Mouse (Mus musculus) left cerebral cortex, postnatal 10 days (tissue): Measurements from ENCODE around the gene Arxes1. TPM values are rescaled to one million over a fixed set of nuclear protein-coding genes. Genes with fewer than 3 reads are reported as not detected.
"Not testable (repeated sequence)": the region's sequence is repeated elsewhere in the genome, so short reads cannot be mapped to it uniquely, and the experiment has no call there.

Experiments used
- DNase-seq, 2 experiments: peaks; one replicate each; pipeline ENCODE4 v3.0.0; 2021 to 2022; ENCODE audit warnings: low spot score in 2 of 2, mixed read lengths in 1 of 2; ENCODE audit errors: extremely low spot score in 1 of 2
- intact Hi-C: fragments of 180-260 bp; cut with DNase I; formaldehyde crosslinking; loops from one replicate; pipeline ENCODE4 v1.15.1; 2025
- total RNA-seq, 2 experiments: library from RNA; stranded (reverse); gene quantifications; 2 replicates each; pipeline ENCODE4 v1.2.3; 2021

Arxes1 gene
- 100 to 1,000 TPM in 1 of 2 experiments, 10 to 100 TPM in 1; 85.8 to 109 TPM for total RNA-seq

DNA sequence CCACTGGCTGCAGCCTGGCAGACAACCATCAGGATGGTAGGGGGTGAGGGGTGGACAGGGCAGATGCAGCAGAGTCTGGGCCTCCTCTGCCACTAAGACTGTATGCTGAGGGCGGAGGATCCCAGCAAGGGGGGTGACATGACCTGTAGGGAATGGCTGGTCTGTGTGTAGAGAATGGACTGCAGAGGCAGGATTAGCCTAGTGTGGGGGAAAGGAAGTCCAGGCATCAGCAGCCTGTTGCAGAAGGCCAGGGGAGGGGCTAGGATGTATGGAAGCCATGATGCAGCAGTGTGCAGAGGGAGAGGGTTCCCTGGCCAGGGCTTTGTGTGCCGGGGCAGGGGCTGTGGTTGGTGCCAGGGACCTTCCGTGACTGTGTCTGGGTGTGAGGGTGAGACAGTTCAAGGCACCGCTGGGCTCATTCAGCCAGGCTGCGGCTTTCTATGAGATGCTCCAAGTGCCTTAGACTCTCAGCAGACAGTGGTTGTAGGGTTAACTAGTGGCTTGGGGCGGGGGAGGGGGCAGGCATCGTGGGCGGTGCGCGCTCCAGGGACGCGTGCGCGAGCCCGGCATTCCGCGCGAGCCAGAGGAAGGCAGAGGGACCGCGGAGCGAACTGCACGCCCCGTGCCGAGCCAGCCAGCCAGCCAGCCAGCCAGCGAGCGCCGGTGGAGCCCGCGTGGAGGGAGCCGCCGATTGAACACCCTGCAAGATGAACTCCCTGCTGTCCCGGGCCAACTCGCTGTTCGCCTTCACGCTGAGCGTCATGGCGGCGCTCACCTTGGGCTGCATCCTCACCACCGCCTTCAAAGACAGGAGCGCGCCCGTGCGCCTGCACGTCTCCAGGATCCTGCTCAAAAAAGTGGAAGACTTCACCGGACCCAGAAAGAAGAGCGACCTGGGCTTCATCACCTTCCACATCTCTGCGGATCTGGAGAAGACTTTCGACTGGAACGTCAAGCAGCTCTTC lies at the start of gene Arxes1:
Gene Arxes1 (plus strand): TSS at position 569 of the 965 bp plus-strand sequence.
- DNase-seq: peak in 1 of 2 experiments; percentile 26
- intact Hi-C loops: loop anchor here (5.0 kb wide), 1 partner anchor 36 kb away; no protein-coding TSS in a partner anchor

DNA sequence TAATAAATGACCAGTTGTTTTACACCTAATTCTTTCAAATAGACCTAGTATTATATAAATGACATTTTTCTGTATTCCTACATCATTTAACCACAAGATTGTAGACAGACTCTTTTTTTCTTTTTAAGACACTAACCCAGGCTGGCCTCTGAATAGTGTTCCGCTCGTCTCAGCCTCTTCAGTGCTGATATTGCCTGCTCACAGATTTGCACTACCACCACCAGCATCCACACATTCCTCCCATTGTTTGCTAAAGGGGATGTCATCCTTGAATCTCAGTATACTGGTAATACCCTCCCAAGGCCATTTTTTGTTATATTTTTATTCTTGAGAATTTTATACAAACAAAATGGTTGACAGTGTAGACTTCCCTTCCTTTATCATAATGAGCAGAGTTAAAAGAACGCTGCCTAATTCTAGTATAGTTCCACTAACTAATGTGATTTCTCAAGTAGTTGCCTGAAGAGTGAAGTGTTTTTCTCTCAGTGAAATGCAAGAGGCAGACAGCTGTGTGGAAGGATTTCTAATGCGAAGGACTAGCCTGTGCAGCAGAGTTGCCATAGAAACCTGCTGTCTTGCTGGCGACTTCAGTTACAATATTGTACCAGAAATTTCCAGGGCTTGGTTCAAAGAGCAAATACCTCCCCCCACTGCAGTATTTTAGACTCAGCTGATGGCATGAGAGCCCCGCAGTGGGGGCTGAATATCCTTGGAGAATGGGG lies 48.5 kb upstream of the Arxes1 start:
- intact Hi-C loops: no loop called here
- DNase-seq: peak in 1 of 2 experiments; percentile 36

DNA sequence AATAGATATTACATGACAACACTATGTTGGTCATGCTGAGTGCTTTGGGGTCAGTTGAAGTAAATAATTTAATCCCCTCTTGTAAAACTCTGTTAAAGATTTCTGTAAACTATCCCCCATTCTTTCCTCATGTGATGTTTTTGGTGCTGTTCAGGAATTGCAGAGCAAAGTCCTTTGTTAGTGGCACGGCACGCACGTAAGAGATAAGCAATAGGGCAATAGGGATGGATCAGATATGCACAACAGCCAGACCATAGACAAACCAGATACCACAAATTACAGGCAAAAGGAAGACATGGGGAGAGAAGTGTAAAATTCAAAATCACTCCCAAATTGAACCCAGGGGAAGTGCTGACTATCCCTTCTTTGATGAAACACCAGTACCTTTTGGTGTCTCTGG lies 46.9 kb upstream of the Arxes1 start:
- intact Hi-C loops: no loop called here
- DNase-seq: no peak

DNA sequence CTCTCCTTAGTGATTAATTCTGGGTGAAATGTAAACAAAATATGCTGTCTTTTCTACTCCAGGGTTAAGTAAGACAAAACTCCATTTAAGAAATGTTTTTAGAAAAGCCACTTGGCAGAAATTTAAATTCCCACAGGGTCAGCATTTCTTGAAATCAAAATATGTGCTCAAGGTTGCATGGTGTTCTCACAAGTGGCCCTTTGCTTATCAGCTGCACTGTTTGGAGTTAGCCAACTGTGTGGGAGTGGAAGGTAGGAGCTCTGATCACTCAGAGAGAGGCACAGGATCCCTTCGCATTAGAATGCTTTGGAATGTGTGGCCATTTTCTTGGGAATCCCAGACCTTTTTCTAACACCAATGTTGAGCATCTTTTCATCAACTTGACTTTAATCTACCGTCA lies 42.5 kb upstream of the Arxes1 start:
- intact Hi-C loops: no loop called here
- no peak for DNase-seq

DNA sequence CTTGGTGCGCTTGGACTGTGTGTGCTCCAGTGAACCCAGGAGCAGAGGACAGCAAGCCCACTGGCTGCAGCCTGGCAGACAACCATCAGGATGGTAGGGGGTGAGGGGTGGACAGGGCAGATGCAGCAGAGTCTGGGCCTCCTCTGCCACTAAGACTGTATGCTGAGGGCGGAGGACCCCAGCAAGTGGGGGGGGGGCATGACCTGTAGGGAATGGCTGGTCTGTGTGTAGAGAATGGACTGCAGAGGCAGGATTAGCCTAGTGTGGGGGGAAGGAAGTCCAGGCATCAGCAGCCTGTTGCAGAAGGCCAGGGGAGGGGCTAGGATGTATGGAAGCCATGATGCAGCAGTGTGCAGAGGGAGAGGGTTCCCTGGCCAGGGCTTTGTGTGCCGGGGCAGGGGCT lies 40.0 kb upstream of the Arxes1 start:
- DNase-seq, intact Hi-C loops: not testable (repeated sequence)

DNA sequence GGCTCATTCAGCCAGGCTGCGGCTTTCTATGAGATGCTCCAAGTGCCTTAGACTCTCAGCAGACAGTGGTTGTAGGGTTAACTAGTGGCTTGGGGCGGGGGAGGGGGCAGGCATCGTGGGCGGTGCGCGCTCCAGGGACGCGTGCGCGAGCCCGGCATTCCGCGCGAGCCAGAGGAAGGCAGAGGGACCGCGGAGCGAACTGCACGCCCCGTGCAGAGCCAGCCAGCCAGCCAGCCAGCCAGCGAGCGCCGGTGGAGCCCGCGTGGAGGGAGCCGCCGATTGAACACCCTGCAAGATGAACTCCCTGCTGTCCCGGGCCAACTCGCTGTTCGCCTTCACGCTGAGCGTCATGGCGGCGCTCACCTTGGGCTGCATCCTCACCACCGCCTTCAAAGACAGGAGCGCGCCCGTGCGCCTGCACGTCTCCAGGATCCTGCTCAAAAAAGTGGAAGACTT lies 39.5 kb upstream of the Arxes1 start, which contains the start of gene Arxes2:
Gene Arxes2 (plus strand): TSS at position 161 of the 456 bp plus-strand sequence.
- intact Hi-C loops: not testable (repeated sequence)
- DNase-seq: peak in 1 of 2 experiments; percentile 31

DNA sequence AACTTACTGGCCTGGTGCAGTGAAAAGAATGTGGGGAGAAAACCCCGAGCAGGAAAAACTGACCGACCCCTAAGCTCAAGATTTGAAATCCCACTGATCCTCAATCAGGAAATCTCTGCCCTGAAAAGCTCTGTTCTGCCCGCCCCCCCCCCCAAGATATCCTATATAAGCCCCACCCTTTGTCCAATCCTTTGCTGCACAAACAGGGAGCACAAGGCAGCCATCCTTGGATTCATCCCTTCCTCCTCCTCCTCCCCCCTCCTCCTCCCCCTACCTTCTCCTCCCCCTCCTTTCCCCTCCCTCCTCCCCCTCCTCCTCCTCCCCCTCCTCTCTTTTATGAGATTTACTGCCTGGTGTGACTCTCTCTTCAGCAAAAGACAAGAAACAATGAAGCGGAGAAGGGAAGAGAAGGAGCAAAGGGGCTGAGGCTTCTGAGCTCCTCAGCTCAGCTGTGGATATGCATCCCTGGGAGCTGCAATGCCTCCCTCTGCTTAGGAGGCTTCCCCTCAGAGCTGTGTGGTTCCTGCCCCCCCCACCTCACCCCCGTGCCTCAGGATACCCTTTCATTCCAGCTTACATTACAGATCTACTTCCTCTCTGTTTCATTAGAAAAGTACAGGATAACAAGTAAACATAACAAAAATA lies 25.8 kb upstream of the Arxes1 start:
- DNase-seq: no peak
- intact Hi-C loops: no loop called here

DNA sequence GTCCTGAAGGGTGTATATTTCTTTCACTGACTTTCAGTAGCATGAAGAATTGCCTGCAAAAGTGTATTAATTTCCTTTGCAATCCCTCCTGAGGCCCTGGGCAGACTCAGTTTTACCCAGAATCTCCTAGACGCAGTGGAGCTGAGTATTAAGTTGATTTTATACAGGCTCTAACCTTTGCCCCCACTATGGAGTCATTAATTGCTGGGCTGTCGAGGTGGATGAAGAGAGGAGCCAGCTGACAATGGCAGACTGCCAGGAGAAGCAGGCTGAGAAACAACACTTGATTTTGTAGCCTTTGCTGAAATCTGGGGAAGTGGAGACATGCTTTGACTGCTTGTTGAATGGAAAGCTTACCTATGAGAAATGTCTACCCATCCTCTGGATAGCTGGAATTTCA lies 18.8 kb upstream of the Arxes1 start:
- intact Hi-C loops: no loop called here
- peak in 1 of 2 experiments; percentile 16 for DNase-seq

DNA sequence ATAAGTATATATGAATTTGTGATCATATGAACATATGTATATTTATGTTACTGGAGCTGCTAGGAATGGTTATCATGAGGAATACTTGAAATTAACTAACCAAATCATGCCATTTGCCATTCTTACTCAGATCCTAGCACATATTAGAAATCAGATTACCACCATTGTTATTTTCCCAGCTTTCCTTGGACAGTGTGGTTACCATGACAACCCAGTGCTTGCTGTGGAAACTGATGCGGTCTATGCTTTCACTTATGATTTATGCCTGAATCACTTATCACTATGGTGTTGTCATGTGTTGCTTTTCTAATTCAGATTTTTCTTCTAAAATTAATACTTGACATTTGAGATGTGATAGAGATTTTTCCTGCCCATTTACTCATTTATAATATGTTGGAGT lies 2.8 kb upstream of the Arxes1 start:
- intact Hi-C loops: loop anchor here (5.0 kb wide), 1 partner anchor 33 kb away; no protein-coding TSS in a partner anchor

DNA sequence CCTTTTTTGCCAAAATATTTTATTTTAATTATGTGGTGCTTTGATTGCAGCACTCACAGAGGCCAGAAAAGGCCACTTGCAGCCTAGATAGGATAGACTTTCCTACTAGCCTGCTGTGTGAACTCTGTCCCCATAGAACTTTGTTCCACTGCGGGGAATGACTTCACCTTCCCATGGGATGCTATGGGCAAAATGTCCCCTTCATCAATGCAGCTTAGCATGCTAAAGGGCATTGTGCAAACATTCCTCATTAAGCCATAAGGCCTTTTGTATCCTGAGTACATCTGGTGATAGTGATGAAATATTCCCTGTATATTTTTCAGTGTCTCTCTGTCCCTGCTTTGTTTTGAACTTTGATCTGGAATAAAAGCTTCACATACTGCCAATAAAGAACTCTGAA lies 10.6 kb downstream of the Arxes1 start:
- intact Hi-C loops: no loop called here

More for the DNA sequence above, 2.8 kb upstream of the Arxes1 start:
- no peak for DNase-seq

DNA sequence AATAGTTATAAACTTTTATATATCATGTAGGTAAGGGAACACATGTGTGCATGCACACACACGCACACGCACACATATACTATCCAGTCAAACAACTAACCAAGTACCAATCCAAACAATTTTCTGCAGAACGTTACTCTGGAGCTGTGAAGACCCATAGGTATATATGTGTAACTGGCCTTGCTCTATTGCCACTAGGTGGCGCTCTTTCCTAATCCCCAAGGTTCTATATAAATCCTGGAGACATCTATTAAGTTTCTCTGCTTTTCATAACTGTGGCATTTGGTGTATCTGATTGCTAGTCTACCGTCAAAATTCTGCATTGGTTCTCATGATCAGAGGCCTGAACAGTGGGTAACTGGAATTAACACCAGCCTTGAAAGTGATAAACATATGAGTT lies 14.4 kb downstream of the Arxes1 start:
- intact Hi-C loops: loop anchor here (2.0 kb wide), 1 partner anchor 61 kb away; no protein-coding TSS in a partner anchor
- peak; percentile 43 to 65 for DNase-seq

More for the DNA sequence above, 10.6 kb downstream of the Arxes1 start:
- DNase-seq: no peak

DNA sequence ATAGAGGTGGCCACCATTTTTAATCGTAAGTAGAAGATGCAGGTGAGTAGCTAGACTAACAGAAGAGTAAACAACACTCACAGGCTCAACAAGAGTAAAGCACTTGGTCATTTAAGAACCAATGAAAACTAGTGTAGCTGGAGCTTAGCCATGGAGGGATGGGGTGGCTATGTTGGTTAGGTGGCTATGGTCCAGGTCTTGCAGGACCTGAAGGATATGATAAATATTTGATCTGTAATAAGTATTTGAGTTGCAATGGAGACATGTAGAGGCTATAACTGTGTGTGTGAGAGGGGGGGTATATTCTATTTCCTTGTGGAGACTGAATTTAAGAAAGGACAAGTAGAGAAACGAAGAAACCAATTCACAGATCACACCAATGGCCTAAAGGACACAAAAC lies 18.1 kb downstream of the Arxes1 start:
- no peak for DNase-seq
- intact Hi-C loops: no loop called here

DNA sequence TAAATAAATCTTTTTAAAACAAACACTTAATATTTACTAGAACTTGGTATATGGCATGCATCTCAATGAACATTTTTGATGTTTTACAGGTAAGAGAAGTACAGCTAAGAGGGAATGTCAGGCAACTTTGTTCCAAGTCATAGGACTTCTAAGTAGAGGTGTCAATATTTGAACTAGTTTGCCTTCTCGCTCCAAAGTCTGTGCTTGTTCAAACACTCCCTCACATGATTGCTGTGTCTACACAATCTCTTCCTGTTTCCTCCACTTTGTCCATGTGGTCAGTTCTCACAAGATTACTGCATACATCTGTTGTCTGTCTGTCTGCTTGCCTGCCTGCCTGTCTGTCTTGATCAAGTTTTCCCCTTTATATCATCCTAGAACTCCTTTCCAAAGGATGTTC lies 27.5 kb downstream of the Arxes1 start:
- no peak for DNase-seq
- intact Hi-C loops: no loop called here

DNA sequence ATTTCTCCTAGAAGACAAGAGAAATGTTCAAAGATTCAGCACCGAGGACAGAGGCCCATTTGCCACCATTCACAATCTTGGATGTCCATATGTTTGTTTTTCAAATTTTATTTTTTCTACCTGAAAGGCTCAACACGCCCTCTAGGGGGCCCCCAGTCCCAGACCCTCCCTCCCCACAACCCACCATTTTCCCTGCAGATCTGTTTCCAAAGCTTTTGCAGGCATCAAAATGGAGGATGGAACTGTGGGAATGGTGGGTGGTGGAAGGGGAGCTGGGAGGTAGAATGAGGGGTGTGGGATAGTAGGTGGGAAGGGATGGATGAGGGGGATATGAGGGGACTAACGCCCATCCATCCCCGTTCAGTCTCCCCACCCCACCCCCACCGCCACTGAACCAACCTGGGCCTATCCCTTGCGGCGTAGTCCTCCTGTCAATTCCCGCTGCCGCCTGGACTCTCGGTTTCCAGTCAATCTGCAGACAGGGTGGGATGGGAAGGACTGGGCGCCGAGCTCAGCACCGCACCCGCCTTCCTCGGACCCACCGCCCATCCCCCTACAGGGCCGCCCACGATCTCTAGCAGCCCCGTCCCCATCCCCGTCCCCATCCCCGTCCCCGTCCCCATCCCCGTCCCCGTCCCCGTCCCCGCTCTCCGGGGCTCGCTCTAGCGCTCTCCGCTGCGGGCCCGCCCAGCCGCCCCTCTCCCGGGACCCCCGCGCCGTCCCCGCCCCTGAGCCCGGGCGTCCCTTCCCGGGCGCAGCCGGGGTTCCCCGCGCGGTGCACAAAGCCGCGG lies 34.2 kb downstream of the Arxes1 start:
- intact Hi-C loops: loop anchor here (5.0 kb wide), 1 partner anchor 40 kb away; no protein-coding TSS in a partner anchor
- DNase-seq: peak; percentile 6 to 23

DNA sequence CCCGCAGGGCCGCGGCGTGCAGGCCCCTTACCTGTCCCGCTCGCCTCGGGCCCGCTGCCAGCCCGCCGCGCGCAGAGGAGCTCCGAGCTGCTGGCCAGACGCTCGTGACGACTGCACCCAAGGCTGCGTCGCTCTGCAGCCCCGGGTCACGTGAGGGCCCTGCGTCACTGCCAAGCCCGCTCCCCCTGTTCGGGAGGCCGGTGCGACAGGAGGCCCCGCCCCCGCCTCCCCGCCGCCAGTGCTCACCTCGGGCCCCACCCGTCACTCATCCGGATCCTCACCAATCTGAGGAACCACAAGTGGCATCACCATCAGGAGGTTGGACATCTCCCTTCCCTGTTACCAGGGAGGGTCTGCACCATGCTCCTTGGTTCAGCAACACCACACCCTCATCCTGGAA lies 34.9 kb downstream of the Arxes1 start, which contains the start of gene Bex2:
Gene Bex2 (minus strand): TSS at position 217 of the 400 bp plus-strand sequence.
- intact Hi-C loops: loop anchor here (5.0 kb wide), 1 partner anchor 39 kb away; no protein-coding TSS in a partner anchor
- DNase-seq: peak in 1 of 2 experiments; percentile 43
